Mouse (Mus musculus): ENCODE measurements around the gene Esrrb.

Gene Esrrb

GRCm38 (mm10) chr12:86421490-86421904 is 60.6 kb downstream of the Esrrb start:
- DNase-seq (ENCODE audit: low spot score in 2 of 2) = peak; percentile 5 to 9

- DNase-seq (ENCODE audit: low spot score in 2 of 2) = no peak
Observed at GRCm38 (mm10) chr12:86422166-86422910, 61.4 kb downstream of the Esrrb start.

- no peak for DNase-seq (ENCODE audit: low spot score in 2 of 2)
Observed at GRCm38 (mm10) chr12:86423102-86423501, 62.2 kb downstream of the Esrrb start.

GRCm38 (mm10) chr12:86427585-86427984 is 66.7 kb downstream of the Esrrb start:
- DNase-seq (ENCODE audit: low spot score in 2 of 2) = no peak

GRCm38 (mm10) chr12:86431671-86432070 is 70.8 kb downstream of the Esrrb start:
- no peak for DNase-seq (ENCODE audit: low spot score in 2 of 2)

GRCm38 (mm10) chr12:86433371-86433821 is 72.5 kb downstream of the Esrrb start:
- DNase-seq (ENCODE audit: low spot score in 2 of 2) = peak; percentile 28 to 48

- no peak for DNase-seq (ENCODE audit: low spot score in 2 of 2)
Observed at GRCm38 (mm10) chr12:86435651-86436050, 74.7 kb downstream of the Esrrb start.

- no peak for DNase-seq (ENCODE audit: low spot score in 2 of 2)
Observed at GRCm38 (mm10) chr12:86450848-86451247, 89.9 kb downstream of the Esrrb start.

- DNase-seq (ENCODE audit: low spot score in 2 of 2) = no peak
Observed at GRCm38 (mm10) chr12:86455009-86455408, 94.1 kb downstream of the Esrrb start.

- no peak for DNase-seq (ENCODE audit: low spot score in 2 of 2)
Observed at GRCm38 (mm10) chr12:86462742-86463470, 102.0 kb downstream of the Esrrb start.

- no peak for DNase-seq (ENCODE audit: low spot score in 2 of 2)
Observed at GRCm38 (mm10) chr12:86464385-86464784, 103.5 kb downstream of the Esrrb start.

GRCm38 (mm10) chr12:86466180-86466579 is 105.3 kb downstream of the Esrrb start:
- no peak for DNase-seq (ENCODE audit: low spot score in 2 of 2)

- DNase-seq (ENCODE audit: low spot score in 2 of 2) = no peak
Observed at GRCm38 (mm10) chr12:86469919-86470318, 109.0 kb downstream of the Esrrb start.

- DNase-seq (ENCODE audit: low spot score in 2 of 2) = no peak
Observed at GRCm38 (mm10) chr12:86470912-86471311, 110.0 kb downstream of the Esrrb start.

GRCm38 (mm10) chr12:86473630-86474029 is 112.7 kb downstream of the Esrrb start:
- peak in 1 of 2 experiments; percentile 18 for DNase-seq (ENCODE audit: low spot score in 2 of 2)

GRCm38 (mm10) chr12:86475994-86476393 is 115.1 kb downstream of the Esrrb start:
- DNase-seq (ENCODE audit: low spot score in 2 of 2) = no peak

GRCm38 (mm10) chr12:86478908-86479307 is 118.0 kb downstream of the Esrrb start:
- DNase-seq (ENCODE audit: low spot score in 2 of 2) = no peak

GRCm38 (mm10) chr12:86482029-86482428 is 121.1 kb downstream of the Esrrb start:
- no peak for DNase-seq (ENCODE audit: low spot score in 2 of 2)

- no peak for DNase-seq (ENCODE audit: low spot score in 2 of 2)
Observed at GRCm38 (mm10) chr12:86483413-86483841, 122.5 kb downstream of the Esrrb start.

GRCm38 (mm10) chr12:86488005-86488404 is 127.1 kb downstream of the Esrrb start:
- no peak for DNase-seq (ENCODE audit: low spot score in 2 of 2)

GRCm38 (mm10) chr12:86490052-86490451 is 129.1 kb downstream of the Esrrb start:
- no peak for DNase-seq (ENCODE audit: low spot score in 2 of 2)

GRCm38 (mm10) chr12:86491500-86491899 is 130.6 kb downstream of the Esrrb start:
- peak in 1 of 2 experiments; percentile 31 for DNase-seq (ENCODE audit: low spot score in 2 of 2)

GRCm38 (mm10) chr12:86492822-86493221 is 131.9 kb downstream of the Esrrb start:
- DNase-seq (ENCODE audit: low spot score in 2 of 2) = no peak
